Mouse (Mus musculus) v-Abl transformed pro-B cells (cell line): ENCODE measurements around the gene Nat8f2.
"Not testable (repeated sequence)": the region's sequence is repeated elsewhere in the genome, so short reads cannot be mapped to it uniquely, and the experiment has no call there.

Source experiments
- in situ Hi-C, 2 experiments: fragments of 400-800 bp; cut with MboI; formaldehyde crosslinking; loops; one replicate each; pipeline ENCODE4 v1.15.1; 2025; ENCODE audit not compliant: unreplicated experiment in 2 of 2

The Nat8f2 gene

GRCm38 (mm10) chr6:85869006-85869405, at the start of gene Nat8f2:
Nat8f2 (minus strand) TSS chr6:85869158.
- in situ Hi-C loops = not testable (repeated sequence)

DNA sequence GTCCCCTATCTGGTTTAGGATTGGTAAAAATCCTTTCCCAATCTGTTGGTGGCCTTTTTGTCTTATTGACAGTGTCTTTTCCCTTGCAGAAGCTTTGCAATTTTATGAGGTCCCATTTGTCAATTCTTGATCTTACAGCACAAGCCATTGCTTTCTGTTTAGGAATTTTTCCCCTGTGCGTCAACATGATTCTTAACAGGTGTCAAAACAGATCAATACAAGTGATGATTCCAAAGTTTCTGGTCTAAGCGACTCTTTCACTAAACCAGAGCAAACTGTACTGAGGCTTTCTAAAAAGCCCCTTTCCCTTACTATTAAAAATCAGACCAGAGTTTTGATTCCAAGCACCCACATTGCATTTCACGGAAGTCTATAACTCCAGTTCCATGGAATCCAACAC, 49.4 kb upstream of the Nat8f2 start:
- in situ Hi-C loops = loop anchor here (5.0 to 25.0 kb wide), 4 partner anchors 264 to 466 kb away; partner anchors contain the start of genes Cct7 (in 2 of the 2), Pradc1 (in 2 of the 2) and Alms1 (in 1 of the 2)

DNA sequence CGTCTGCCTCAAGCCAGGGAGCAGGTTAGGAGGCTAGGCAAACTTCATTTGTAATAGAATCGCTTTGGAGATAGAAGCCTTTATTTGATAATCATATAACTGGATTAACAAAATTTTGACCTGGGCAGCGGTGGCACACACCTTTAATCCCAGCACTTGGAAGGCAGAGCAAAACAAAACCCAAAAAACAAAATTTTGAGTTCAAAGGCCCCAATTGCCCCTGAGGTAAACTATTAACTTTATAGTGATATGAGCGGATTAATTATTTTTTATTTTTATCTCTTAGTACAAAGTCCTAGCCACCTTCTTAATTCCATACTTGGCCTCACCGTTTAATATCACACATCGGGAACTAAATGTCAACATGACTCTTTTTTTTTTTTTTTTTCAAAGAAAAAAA, 47.6 kb upstream of the Nat8f2 start:
- in situ Hi-C loops = loop anchor here (5.0 to 25.0 kb wide), 4 partner anchors 262 to 464 kb away; partner anchors contain the start of genes Cct7 (in 2 of the 2), Pradc1 (in 2 of the 2) and Alms1 (in 1 of the 2)

GRCm38 (mm10) chr6:85915539-85916513, 46.9 kb upstream of the Nat8f2 start, which contains the start of gene Nat8f1:
Nat8f1 (minus strand) TSS chr6:85915687.
- in situ Hi-C loops = loop anchor here (5.0 to 25.0 kb wide), 4 partner anchors 261 to 464 kb away; partner anchors contain the start of genes Cct7 (in 2 of the 2), Pradc1 (in 2 of the 2) and Alms1 (in 1 of the 2)

DNA sequence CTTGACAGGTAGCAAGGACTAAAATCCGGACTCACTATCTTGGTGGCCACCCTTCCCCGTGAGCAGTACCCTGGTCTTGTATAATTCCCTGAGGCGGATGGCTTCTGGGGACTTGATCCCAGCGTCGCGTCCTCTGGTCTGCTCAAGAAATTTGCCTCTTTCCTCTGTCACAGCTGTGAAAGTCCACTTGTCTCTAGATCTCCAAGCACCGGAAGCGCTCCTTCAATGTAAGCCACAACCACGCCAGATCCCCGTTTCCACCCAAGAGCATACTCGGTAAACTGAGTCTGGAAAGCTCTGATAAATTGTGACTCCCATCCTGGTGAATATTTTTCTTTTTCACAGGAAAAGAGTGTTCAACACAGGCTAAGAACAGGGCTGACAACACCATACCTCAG, 46.2 kb upstream of the Nat8f2 start:
- in situ Hi-C loops = loop anchor here (5.0 to 25.0 kb wide), 4 partner anchors 260 to 463 kb away; partner anchors contain the start of genes Cct7 (in 2 of the 2), Pradc1 (in 2 of the 2) and Alms1 (in 1 of the 2)

DNA sequence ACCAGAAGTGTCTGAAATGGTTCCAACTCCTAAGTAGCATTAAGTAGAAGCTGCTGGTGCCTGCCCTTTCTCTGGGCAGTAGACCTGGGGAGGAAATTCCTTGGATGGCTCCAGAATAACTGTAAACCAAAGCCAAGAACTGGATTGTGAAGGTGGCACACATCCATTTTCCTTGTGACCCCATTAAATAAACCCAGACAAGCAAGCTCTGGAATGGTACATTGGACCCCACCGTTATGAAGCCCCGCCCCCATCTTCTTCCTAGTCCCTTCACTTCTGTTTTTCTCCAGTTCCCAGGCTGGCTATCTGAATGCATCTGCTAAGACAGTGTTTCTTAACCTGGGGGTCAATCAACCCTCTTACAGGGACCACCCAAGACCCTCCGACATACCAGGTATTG, 42.6 kb upstream of the Nat8f2 start, which contains the start of gene Tprkb:
Gene Tprkb, plus strand, starts transcription at position 279 of the 400 bp plus-strand sequence.
- in situ Hi-C loops = loop anchor here (10.0 to 25.0 kb wide), 3 partner anchors 257 to 449 kb away; partner anchors contain the start of genes Alms1 (in 1 of the 2), Cct7 (in 1 of the 2) and Pradc1 (in 1 of the 2)

- in situ Hi-C loops = loop anchor here (10.0 to 25.0 kb wide), 3 partner anchors 255 to 447 kb away; partner anchors contain the start of genes Alms1 (in 1 of the 2), Cct7 (in 1 of the 2) and Pradc1 (in 1 of the 2)
Observed at GRCm38 (mm10) chr6:85909704-85910103, 40.7 kb upstream of the Nat8f2 start.

GRCm38 (mm10) chr6:85908341-85908740, 39.4 kb upstream of the Nat8f2 start:
- in situ Hi-C loops = loop anchor here in 1 of 2 experiments (25.0 kb wide), 1 partner anchor 446 kb away; the partner anchor contains the start of genes Cct7 and Pradc1

GRCm38 (mm10) chr6:85906911-85907351, 38.0 kb upstream of the Nat8f2 start:
- in situ Hi-C loops = loop anchor here in 1 of 2 experiments (25.0 kb wide), 1 partner anchor 445 kb away; the partner anchor contains the start of genes Cct7 and Pradc1

- in situ Hi-C loops = loop anchor here in 1 of 2 experiments (25.0 kb wide), 1 partner anchor 442 kb away; the partner anchor contains the start of genes Cct7 and Pradc1
Observed at GRCm38 (mm10) chr6:85904642-85905061, 35.7 kb upstream of the Nat8f2 start, which contains the start of gene Nat8f4. Nat8f4 (minus strand) TSS chr6:85904884.

DNA sequence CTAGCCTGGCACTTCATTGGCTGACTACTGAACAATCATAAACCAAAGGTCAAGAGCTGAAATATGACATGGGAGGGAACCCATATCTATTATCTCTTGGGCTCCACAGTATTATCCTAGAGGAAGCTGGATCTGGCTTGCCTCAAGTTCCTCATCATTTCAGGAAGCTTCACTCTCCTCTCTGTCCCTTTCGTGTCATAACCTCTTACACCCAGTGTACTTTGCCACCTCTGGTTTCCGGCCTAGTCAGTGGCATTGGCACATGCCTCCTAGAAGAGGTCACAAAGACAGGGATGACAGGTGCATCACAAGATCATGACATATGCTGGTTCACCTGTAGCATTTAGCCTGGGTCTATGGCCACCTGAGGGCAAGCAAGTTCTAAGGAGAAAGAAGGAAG, 33.3 kb upstream of the Nat8f2 start:
- in situ Hi-C loops = loop anchor here in 1 of 2 experiments (25.0 kb wide), 1 partner anchor 440 kb away; the partner anchor contains the start of genes Cct7 and Pradc1

- in situ Hi-C loops = not testable (repeated sequence)
Observed at GRCm38 (mm10) chr6:85898596-85899475, 29.9 kb upstream of the Nat8f2 start.

- in situ Hi-C loops = not testable (repeated sequence)
Observed at GRCm38 (mm10) chr6:85895061-85895648, 26.2 kb upstream of the Nat8f2 start.

DNA sequence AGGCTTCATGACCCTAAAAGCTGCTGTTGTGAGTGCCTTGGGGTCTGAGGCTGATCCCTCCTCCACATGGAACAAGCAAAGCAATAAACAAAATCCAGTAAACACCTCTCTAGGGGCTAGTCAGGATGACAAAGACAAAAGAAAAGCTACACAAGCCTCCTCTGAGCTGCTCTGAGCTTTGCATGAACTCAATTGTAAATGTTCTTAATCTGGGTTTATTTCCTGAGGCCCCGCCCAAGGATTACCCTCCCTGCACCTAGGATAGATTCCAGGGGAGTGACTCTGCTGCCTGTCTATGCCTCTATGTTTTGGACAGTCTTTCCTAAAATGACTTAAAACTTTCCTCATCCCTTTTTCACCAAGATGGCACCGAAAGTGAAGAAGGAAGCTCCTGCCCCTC, 20.0 kb upstream of the Nat8f2 start:
- in situ Hi-C loops = no loop called here

- in situ Hi-C loops = no loop called here
Observed at GRCm38 (mm10) chr6:85884311-85884710, 15.4 kb upstream of the Nat8f2 start.

- in situ Hi-C loops = not testable (repeated sequence)
Observed at GRCm38 (mm10) chr6:85883246-85883645, 14.3 kb upstream of the Nat8f2 start.

DNA sequence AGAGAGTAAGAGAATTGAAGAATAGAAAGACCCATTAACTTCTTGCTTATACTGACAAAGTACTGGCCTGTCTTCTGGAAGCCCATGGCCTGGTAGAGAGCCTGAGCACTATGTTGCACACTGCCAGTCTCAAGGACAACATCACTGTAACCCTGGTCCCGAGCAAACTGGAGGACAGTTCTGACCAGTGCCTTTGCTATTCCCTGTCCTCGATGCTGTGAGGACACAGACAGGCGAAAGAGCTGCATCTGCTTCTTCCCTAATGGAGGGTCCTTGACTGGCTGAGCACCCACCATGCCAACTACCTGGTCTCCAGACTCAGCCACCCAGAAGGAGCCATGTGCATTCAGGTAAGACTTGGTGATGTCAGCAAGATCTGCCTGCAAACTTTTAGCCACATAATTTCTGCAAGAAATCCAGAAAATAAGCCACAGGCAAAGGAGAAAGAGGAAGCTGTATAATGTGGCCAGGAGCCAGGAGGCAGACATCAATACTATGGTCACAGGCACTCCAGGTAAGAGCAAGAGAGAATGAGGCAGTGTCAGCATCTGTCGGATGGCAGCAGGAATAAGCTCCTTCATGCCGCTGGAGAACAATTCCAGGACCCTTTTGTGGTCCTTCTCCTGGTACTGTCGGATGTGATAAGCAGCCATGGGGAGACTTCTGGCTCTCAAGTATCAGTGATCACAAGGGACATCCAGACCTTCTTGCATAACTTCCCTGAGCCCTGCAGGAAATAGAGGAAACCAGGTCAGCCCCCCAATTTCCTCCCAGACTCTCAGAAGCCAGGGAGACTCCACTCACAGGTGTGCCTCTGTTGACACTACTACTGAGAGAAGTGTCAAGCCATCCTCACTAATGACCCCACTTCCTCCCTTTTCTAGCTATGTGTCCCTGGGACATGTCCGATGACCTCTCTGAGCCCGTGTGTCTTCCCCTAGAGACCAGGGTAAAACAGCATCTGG, 950 bp downstream of the Nat8f2 start:
- in situ Hi-C loops = no loop called here

DNA sequence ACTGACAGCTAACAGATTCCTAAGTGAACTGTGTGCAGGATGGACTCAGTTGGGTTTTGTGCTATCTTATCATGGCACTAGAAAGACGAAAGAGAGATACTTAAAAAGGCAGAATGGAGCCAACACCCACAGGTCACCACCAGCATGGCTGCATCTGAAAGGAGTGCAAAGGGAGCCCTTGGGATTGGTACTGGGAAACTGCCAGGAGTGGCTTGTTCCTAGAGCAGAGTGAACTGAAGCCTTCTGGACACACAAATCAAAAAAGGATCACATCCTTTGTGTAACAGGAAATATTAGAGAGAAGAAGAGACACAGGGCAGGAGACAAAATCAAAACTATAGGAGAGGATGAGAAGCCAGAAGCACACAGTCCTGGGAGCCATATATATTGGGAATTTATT, 2.0 kb downstream of the Nat8f2 start:
- in situ Hi-C loops = not testable (repeated sequence)
